Mouse (Mus musculus) intestine, embryonic 14.5 days (tissue): Measurements from ENCODE around the gene Cox5a. TPM values are rescaled to one million over a fixed set of nuclear protein-coding genes. Genes with fewer than 3 reads are reported as not detected.

ENCODE experiments used
- ATAC-seq: fragments of 200-750 bp; cut with Nextera tagmentation; replicated peaks from 2 replicates; pipeline ENCODE4 v1.8.0; 2017; ENCODE audit warnings: low read depth, moderate number of reproducible peaks, moderate TSS enrichment, moderate library complexity; ENCODE audit not compliant: low FRiP score, low TSS enrichment
- DNase-seq: peaks from one replicate; pipeline ENCODE4 v3.0.0-alpha.2; 2018; ENCODE audit warnings: low spot score
- H3K27ac ChIP-seq: fragments of 300-500 bp; sonication (generic); 2 replicates; pipeline ENCODE4 v1.5.1; 2014; ENCODE audit warnings: low read depth, mild to moderate bottlenecking, control low read depth
- H3K27me3 ChIP-seq: fragments of 300-500 bp; sonication (generic); replicated peaks from 2 replicates; pipeline ENCODE4 v1.6.1; 2014; ENCODE audit warnings: low read length, control low read depth; ENCODE audit not compliant: control insufficient read depth, insufficient read depth
- H3K36me3 ChIP-seq: fragments of 300-500 bp; sonication (generic); 2 replicates; pipeline ENCODE4 v1.6.1; 2014; ENCODE audit warnings: low read length, control low read depth; ENCODE audit not compliant: control insufficient read depth, insufficient read depth
- H3K4me1 ChIP-seq: fragments of 300-500 bp; sonication (generic); replicated peaks from 2 replicates; pipeline ENCODE4 v1.6.1; 2014; ENCODE audit warnings: low read length, control low read depth, mixed read lengths; ENCODE audit not compliant: control insufficient read depth, insufficient read depth
- H3K4me2 ChIP-seq: fragments of 300-500 bp; sonication (generic); 2 replicates; pipeline ENCODE4 v1.6.1; 2014; ENCODE audit warnings: low read length
- H3K4me3 ChIP-seq: fragments of 300-500 bp; sonication (generic); 2 replicates; pipeline ENCODE4 v1.5.1; 2014; ENCODE audit warnings: low read depth, low read length, control low read depth, mixed read lengths
- H3K9ac ChIP-seq: fragments of 300-500 bp; sonication (generic); 2 replicates; pipeline ENCODE4 v1.6.1; 2014; ENCODE audit warnings: mild to moderate bottlenecking, low read length
- H3K9me3 ChIP-seq: fragments of 300-500 bp; sonication (generic); 2 replicates; pipeline ENCODE4 v1.6.1; 2016; ENCODE audit warnings: low read length, control low read depth; ENCODE audit not compliant: control insufficient read depth
- WGBS: fragments of 180-500 bp; shearing (Covaris S2); extraction: QIAGEN DNeasy Blood & Tissue Kit; methylation state at CpG from one replicate; pipeline ENCODE4 v1.1.7; 2014; 5-methylcytosine and 5-hydroxymethylcytosine counted together
- polyA plus RNA-seq: library from polyadenylated mRNA; unstranded; fragments of >200 nt; fragmentation: Nextera tagmentation; extraction: Ambion mirVana; gene quantifications from 2 replicates; pipeline ENCODE4 v1.2.1, GENCODE M21; 2014

Cox5a gene
- polyA plus RNA-seq: 622 and 687 TPM in 2 replicates

DNA sequence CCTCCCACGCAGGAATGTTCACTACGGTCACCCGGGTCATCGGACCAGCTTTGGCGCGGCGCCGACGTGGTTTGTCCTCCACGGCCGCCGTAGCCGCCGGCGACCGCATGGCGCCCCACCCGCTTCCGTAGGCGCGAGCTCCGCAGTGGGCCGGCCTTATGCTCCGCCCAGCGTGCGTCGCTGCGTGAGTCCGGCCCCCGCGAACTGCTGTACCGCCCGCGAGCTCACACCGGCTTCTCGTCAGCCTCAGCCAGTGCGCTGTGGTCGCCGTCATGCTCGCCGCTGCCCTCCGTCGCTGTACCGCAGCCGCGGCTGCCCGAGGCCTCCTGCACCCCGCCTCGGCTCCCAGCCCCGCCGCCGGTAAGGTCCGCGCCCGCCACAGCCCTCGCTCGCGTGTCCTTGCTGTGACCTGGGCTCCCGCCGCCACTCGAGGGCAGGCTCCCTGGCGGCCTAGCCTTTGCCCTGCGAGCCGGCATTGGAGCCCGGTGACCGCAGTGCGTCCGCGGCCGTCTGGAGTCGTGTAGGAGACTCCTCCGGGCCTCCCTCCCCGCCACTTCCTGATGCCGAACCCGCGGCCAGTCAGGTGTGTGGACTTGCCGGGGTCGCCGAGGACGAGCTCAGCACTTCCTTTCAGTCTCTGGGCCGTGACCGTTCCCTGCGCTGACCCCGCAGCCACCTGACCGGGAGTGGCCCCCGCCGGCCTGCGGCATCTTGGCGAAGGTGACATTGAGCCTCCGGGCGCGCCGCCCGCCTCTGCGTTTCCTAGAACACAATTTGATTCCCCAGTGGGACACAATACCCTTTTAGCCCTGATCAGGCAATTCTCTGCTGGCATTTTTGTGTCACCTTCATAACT lies at the start of gene Cox5a:
Gene Cox5a (plus strand): TSS at position 219 of the 856 bp plus-strand sequence.
- H3K27me3 ChIP-seq: no peaks in the 10 kb centered on the region
- DNase-seq (peak; percentile 90), ATAC-seq (peak; percentile 96)
- H3K4me2 ChIP-seq: peak within 1 kb of the TSS; percentile 81
- no peaks in the 10 kb centered on the region for H3K9me3 ChIP-seq
- peaks cover 19% of the 10 kb centered on the region for H3K4me1 ChIP-seq
- H3K9ac ChIP-seq: peak within 1 kb of the TSS; percentile 93
- peak within 1 kb of the TSS; percentile 82 for H3K27ac ChIP-seq
- peak within 1 kb of the TSS; percentile 89 for H3K4me3 ChIP-seq
- no peaks in the 10 kb centered on the region for H3K36me3 ChIP-seq
- under 1% methylated on average over 95 of the region's 95 CpGs for WGBS

DNA sequence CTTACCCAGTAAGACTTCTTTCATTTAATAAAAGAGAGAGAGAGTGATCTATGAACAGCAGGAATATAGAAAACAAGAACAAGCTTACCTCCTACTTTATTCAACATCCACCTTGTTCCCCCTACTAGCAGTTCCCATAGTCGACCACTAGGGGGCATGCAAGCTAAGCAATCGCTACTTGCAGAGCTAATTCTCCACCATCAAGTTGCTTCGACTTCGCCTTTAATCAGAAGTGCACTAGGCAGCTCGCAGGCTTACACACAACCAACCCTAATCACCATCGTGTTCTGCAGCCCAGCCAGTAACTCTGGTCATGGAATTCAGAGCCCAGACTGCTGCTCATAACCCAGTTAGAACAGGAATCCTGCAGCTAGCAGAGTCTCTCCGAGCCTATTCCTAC lies 35.3 kb upstream of the Cox5a start:
- ATAC-seq (0 out of 2 replicates have a peak, but pooled peaks have one; percentile 47), DNase-seq (peak; percentile 89)
- Histone ChIP-seq H3K4me1 (no peaks in the 10 kb centered on the region), H3K36me3 (no peaks in the 10 kb centered on the region), H3K9ac (no peak overlapping the region), H3K27ac (no peak overlapping the region), H3K4me3 (no peak overlapping the region), H3K9me3 (no peaks in the 10 kb centered on the region), H3K4me2 (no peak overlapping the region), H3K27me3 (no peaks in the 10 kb centered on the region)
- 13% methylated on average over 7 of the region's 7 CpGs for WGBS

DNA sequence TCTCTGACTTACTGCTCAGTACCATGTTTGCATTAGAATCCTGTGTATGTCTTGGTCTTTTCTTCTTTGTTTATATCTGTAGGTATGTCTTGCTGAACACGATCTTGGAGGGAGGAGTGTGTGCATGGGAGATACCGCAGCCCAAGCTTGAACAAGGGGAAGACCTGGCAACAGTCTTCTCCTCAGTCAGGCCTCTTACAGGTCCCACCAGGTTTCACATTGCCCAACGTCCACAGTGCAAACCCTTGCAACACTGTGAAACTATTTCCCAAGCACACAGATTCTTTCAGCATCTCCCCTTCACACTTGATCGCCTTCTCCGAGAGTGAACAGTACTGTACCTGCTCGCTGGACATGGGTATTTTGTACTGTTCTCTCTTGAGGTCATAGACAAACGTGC lies 33.3 kb upstream of the Cox5a start:
- DNase-seq: no peak
- WGBS: 73% methylated on average over 7 of the region's 7 CpGs
- H3K27ac ChIP-seq: no peak overlapping the region

DNA sequence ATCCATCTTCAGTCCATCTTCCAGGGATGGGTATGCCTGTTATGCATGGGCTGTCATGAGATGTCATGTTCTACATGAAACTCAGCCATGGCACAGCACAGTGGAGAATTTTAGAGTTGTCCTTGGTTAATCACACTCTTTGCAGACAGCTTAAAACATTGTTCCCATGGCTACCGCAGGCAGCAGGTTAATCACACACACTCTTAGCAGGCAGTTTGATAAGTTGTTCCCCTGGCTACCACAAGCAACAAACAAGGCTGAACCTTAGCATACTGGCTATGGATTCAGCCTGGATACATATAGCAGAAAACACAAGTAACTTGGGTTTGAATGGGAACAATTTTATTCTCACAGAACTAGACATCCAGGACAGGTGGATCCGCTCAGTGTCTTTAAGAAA lies 27.5 kb upstream of the Cox5a start:
- H3K4me1 ChIP-seq: no peaks in the 10 kb centered on the region
- DNase-seq (no peak), ATAC-seq (no peak)
- H3K27me3 ChIP-seq: 0 out of 2 replicates have a peak, but pooled peaks cover under 1% of the 10 kb centered on the region
- no peak overlapping the region for H3K4me3 ChIP-seq
- no peaks in the 10 kb centered on the region for H3K9me3 ChIP-seq
- WGBS: 90% methylated on average over 2 of the region's 2 CpGs
- H3K9ac ChIP-seq: no peak overlapping the region
- H3K27ac ChIP-seq: no peak overlapping the region
- H3K36me3 ChIP-seq: no peaks in the 10 kb centered on the region
- no peak overlapping the region for H3K4me2 ChIP-seq

More for the DNA sequence above, 33.3 kb upstream of the Cox5a start:
- Histone ChIP-seq H3K4me3 (no peak overlapping the region), H3K9me3 (no peaks in the 10 kb centered on the region), H3K36me3 (no peaks in the 10 kb centered on the region), H3K4me1 (no peaks in the 10 kb centered on the region), H3K4me2 (no peak overlapping the region), H3K9ac (no peak overlapping the region), H3K27me3 (no peaks in the 10 kb centered on the region)
- ATAC-seq: no peak

DNA sequence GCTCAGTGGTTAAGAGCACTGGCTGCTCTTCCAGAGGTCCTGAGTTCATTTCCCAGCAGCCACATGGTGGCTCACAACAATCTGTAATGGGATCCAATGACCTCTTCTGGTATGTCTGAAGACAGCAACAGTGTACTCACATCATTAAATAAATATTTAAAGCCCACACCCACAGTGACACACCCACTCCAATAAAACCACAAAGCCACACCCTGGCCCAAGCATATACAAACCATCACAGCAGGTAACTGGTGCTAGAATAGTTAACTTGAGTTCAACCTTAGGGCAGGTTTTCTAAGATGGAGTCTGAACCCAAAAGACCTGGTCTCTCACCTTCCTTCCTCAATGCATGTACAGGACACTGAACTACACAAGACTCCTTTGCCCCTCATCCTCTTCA lies 26.1 kb upstream of the Cox5a start:
- ATAC-seq: no peak
- H3K27ac ChIP-seq: no peak overlapping the region
- no peaks in the 10 kb centered on the region for H3K36me3 ChIP-seq
- H3K27me3 ChIP-seq: peaks cover 13% of the 10 kb centered on the region; the same call in 1 of the 2 replicates
- no peaks in the 10 kb centered on the region for H3K9me3 ChIP-seq
- no peak overlapping the region for H3K4me2 ChIP-seq
- no peaks in the 10 kb centered on the region for H3K4me1 ChIP-seq
- no peak overlapping the region for H3K9ac ChIP-seq
- no peak overlapping the region for H3K4me3 ChIP-seq
- no peak for DNase-seq

DNA sequence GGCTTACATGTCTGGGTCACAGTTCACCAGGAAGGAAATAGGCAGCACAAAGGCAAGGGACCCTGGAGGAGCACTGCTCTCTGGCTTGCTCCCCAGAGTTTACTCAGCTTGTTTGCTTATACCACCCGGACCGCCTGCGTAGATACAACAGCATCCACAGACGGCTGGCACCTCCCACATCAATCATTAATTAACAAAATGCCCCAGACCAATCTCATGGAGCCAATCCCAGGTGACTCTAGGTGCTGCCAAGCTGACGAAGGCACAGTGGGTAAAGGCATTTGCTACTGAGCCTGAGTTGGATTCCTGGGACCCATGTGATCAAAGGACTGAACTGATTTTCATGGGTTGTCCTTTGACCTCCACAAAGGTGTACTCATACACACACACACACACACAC lies 23.8 kb upstream of the Cox5a start:
- Histone ChIP-seq H3K4me3 (no peak overlapping the region), H3K9me3 (no peaks in the 10 kb centered on the region), H3K27ac (no peak overlapping the region), H3K4me1 (no peaks in the 10 kb centered on the region), H3K36me3 (no peaks in the 10 kb centered on the region), H3K4me2 (no peak overlapping the region), H3K27me3 (peaks cover 36% of the 10 kb centered on the region), H3K9ac (no peak overlapping the region)
- DNase-seq: no peak
- 63% methylated on average over 5 of the region's 5 CpGs for WGBS
- no peak for ATAC-seq

DNA sequence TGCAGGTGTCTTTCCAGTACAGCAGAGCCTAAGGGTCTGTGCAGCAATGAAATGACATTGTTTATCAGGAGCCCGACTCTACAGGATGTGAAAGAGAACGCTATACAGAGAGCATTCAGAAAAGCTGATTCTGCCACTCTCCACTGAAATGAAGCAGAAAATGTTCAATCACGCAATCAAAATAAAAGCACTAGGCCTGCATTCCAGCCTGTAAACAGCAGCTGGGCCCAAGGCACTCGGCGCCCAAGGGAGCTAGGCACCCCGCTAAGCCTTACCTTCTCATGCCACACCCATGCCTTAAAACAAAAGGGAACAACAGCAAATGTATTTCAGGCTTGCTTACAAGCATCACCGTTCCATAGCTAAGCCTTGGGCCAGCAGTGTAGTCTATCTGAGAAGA lies 22.5 kb upstream of the Cox5a start:
- no peaks in the 10 kb centered on the region for H3K9me3 ChIP-seq
- H3K27ac ChIP-seq: no peak overlapping the region
- WGBS: 67% methylated on average over 7 of the region's 7 CpGs
- no peaks in the 10 kb centered on the region for H3K36me3 ChIP-seq
- H3K4me3 ChIP-seq: no peak overlapping the region
- H3K27me3 ChIP-seq: peaks cover 49% of the 10 kb centered on the region
- ATAC-seq (no peak), DNase-seq (no peak)
- no peak overlapping the region for H3K9ac ChIP-seq
- H3K4me1 ChIP-seq: peaks cover 9% of the 10 kb centered on the region
- no peak overlapping the region for H3K4me2 ChIP-seq

DNA sequence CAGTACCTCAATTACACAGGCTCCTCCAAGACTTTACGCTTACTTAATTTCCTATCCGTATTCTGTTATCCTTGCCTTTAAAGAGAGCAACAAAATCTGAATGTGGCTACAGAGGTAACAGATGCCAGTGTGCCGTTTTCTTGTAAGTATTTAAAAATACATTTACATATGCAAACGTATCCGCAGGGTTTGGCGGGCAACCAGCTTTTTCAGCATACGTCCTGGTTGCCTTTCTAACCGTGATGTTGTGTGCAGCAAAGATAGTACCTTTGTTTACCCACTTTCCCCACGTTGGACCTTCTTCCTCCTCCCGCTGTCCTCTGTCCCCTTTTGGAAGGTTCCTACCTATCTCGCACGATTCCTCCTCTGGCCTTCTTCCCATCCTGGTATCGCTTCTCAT lies 19.6 kb upstream of the Cox5a start:
- no peak for ATAC-seq
- peaks cover 77% of the 10 kb centered on the region for H3K27me3 ChIP-seq
- H3K4me2 ChIP-seq: no peak overlapping the region
- H3K4me1 ChIP-seq: peaks cover 22% of the 10 kb centered on the region
- no peaks in the 10 kb centered on the region for H3K36me3 ChIP-seq
- no peak for DNase-seq
- H3K4me3 ChIP-seq: 0 out of 2 replicates have a peak overlapping the region, but pooled peaks have one; percentile 2
- no peak overlapping the region for H3K9ac ChIP-seq
- no peak overlapping the region for H3K27ac ChIP-seq
- 15% methylated on average over 13 of the region's 13 CpGs for WGBS
- H3K9me3 ChIP-seq: no peaks in the 10 kb centered on the region

DNA sequence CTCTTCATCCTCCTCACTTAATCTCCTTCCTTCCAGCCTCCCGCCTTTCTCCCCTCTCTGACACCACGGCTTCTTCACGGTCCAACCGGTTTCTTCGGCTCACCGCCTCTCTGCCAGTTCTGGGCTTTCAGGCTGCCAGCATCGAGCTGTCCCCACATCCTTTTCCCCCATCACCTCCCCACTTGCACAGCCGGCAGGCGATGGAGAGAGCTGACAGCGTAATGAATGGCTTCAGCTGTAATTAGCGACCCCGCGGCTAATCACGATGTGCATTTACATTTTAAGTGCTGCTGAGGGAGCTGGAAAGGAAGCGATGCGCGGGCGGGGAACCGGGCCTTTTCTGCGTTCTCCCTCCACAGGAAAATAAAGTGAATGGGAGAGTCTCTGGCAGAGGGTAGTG lies 19.2 kb upstream of the Cox5a start:
- 7% methylated on average over 20 of the region's 20 CpGs for WGBS
- H3K27me3 ChIP-seq: peaks cover 80% of the 10 kb centered on the region
- H3K27ac ChIP-seq: no peak overlapping the region
- ATAC-seq: no peak
- no peak for DNase-seq
- no peaks in the 10 kb centered on the region for H3K9me3 ChIP-seq
- 0 out of 2 replicates have a peak overlapping the region, but pooled peaks have one; percentile 2 for H3K4me3 ChIP-seq
- H3K36me3 ChIP-seq: no peaks in the 10 kb centered on the region
- peaks cover 22% of the 10 kb centered on the region for H3K4me1 ChIP-seq
- 0 out of 2 replicates have a peak overlapping the region, but pooled peaks have one; percentile 11 for H3K4me2 ChIP-seq
- H3K9ac ChIP-seq: no peak overlapping the region
